Mouse (Mus musculus) left cerebral cortex, adult 8-10 months (tissue): ENCODE results near the gene Fam117b. TPM values are rescaled to one million over a fixed set of nuclear protein-coding genes. Genes with fewer than 3 reads are reported as not detected.

Experiments used
- DNase-seq, 2 experiments: peaks; one replicate each; pipeline ENCODE4 v3.0.0; 2022; ENCODE audit warnings: low spot score in 2 of 2
- total RNA-seq, 4 experiments: library from RNA; stranded (reverse); gene quantifications; 2 replicates each; pipeline ENCODE4 v1.2.4; 2022

The Fam117b gene
- total RNA-seq, 4 experiments from 2014 or later: 54.9 to 60.2 (median 57.9) TPM

DNA sequence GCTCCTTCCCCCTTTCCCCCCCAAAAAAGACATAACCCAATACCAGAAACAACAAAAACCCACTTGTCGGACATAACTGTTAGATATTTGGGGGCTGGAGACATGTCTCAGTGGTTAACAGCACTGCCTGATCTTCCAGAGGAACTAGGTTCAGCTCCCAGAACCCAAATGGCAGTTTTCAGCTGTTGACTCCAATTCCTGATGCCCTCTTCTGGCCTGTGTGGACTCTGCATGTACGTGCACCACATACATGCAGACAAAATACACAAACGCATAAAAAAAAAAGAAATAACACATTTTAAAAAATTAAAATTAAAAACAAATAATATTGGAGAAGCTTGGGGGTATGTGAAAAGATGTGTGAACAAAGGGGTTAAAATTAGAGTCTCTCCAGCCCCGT is 54.5 kb downstream of the Fam117b start:
- DNase-seq: no peak

DNA sequence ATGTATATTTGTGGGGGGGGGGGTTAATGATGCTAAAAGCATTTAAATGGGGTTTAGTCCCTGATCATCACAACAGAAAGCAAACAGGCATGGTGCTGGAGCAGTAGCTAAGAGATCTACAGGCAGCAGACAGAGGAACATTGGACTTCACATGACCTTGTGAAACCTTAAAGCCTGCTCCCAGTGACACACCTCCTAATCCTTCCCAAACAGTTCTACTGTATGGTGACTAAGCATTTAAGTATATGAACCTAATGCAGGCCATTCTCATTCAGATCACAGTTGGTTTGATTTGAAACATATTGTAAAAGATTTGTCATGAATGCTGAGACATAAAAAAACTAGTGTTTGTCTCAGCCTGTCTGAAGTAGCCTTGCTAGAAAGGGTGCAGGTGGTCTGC is 73.8 kb downstream of the Fam117b start:
- no peak for DNase-seq

DNA sequence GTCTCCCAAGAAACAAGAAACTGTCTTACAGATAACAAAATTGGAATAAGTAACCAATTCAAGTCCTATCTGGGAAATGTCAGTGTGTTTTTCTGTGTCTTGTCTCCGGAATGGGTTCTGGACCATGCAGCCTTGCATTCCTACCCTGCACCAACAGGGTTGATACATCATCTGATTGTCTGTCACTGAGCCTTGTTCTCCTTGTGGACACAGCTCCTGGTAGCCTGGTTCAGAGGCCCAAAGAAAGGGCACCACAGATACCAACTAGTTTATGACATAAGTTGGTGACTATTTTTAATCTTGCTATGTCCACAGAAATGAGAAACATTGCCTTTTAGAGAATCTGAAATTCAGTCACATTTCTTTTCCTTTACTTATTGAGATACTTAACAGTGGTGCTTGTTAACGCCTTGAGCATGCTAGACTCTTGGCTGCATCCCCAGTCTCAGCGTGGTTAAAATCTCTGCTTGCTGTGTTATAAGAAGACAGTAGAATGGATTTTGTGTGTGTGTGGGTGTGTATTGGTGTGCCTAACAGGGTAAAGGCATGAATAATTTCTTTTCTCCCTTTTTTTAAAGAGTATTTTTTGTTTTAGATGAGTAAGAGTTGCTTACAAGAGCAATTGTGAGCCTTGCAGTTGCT is 74.7 kb downstream of the Fam117b start:
- peak in 1 of 2 experiments; percentile 72 for DNase-seq

DNA sequence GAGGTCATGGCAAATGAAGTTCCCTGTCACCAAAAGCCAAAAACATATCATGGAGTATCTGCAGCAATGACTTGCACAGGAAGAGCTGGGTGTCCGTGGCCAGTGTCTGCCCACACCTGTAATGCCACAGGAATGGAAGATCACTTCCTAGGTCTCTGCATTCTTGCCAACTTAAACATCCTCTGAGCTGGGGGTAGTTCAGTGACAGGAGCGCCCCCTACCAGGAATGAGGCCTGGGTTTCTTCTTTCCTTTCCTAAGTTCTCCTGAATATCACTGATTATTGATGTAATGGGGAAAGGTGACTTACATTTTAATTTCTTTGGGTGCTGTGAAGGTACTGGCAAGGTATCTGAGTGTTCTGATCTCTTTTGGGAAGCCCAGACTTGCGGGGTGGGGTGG is 82.8 kb downstream of the Fam117b start:
- no peak for DNase-seq

DNA sequence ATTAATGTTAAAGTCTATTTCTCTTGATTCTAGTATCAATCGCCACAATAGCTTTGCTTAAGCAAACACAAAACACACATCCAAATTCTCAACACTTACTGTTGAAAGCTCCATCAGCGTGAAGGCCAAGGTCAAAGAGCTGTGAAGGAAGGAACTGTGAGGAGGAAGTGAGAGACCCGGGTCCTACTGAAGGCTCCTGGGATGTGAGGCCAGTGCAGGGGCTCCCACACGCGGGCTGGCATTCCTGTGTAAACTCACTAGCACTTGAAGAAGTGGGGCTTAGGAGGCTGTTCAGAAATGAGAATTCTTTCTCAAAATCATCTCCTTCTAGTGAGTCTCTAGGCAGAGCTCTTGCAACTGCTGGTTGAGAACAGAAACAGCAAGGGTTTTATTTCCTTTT is 84.5 kb downstream of the Fam117b start:
- DNase-seq: no peak

DNA sequence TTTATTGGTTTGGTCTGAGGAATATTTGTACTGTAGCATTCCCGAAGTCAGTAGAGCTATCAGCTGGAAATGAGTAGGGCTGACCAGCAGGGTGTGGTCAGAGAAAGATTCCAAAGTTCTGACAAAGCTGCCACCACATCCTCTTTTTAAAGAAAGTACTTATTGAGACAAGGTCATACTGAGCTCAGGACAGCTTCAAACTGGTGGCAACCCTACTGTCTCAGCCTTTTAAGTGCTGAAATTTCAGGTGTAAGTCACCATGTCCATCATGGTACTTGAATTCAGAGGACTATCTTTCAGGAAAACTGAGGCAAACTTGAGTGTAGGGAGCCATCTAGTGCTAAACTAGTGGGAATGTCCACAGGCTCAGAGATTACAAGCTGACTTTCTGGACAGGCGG is 87.5 kb downstream of the Fam117b start:
- no peak for DNase-seq

DNA sequence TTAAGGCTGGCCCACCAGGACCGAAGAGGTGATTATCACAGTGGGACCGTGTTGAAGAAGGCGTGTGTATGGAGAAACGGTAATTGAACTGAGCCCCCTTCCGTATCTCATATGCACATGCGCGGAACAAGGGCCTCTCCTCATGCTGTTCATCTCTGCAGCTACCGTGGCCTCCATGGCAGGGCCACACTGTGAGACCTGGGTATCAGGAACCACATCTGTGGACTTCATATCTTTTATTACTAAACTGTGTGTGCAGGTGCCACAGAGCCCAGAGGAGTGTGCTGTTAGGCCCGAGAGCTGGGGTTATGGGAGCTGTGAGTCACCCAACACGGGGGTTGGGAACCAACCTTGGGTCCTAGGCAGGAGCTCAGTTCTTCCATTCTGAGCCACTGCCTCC is 94.5 kb downstream of the Fam117b start:
- no peak for DNase-seq

DNA sequence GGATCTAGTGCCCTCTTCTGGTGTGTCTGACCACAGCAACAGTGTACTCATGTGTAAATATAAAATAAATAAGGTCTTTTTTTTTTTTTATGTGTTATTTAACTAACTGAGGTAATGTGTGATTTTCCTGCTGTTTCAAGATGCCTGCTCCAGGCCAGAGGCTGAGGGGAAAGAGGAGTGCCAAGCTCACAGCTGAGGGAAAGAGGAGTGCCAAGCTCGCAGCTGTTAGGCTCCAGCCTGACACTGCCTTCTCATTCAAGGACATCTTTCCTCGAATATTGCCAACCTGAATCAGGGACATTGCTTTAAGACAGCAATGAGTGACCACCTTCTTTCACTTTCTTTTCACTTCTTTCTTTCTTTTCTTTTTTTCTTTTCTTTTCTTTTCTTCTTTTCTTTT is 95.9 kb downstream of the Fam117b start:
- no peak for DNase-seq

DNA sequence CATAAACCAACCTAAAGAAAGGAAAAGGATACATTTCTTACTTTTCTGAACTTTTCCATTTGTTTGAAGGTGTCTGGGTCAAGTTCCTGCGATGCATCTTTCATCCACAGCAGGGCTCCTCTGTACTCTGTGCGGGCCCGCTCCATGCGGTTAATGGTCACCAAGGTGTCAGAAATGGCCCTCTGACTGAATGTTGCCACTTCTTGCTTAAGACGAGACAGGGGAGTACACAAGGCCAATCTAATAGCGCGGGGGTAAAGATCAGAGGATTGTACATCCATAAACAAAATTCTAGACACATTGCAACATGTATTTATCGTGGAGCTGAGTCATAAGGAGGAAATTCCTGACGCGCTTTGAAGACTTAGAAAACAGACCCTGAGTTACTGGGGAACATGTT is 101.0 kb downstream of the Fam117b start:
- DNase-seq: no peak

DNA sequence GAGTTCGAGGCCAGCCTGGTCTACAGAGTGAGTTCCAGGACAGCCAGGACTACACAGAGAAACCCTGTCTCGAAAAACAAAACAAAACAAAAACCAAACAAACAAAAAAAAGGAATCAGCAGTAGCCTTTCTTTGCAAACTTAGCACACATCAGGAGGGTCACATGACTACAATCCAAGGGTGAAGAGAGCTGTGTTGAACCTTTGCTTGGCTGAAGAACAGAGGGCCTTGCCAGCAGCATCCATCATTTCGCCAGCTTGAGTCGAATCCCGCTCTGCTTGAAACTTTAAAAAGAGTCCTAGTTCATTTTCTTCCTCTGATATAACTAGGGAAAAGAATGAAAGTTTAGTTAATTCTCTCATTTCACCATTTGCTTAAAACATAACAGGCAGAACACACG is 102.7 kb downstream of the Fam117b start:
- DNase-seq: no peak

DNA sequence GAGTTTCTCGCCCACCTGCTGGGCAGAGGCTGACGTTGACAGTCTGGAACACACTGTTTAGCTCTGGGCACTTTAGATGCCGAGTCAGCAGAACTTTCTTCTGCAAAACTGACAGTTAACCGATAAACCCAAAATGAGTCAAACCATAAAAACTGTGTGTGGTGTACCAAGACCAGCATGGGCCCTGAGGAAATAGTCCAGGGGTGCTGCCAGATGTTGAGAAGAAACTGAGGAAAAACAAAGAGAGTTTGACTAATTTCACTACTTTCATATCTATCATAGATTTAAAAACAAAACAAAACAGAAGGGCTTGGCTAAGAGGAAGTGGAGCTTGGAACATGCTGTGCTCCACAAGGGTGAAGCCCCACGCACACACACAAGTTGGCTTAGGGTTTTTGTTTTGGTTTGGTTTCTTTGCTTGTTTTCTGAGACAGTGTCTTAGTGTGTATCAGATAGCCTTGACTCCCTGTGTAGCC is 103.4 kb downstream of the Fam117b start:
- DNase-seq: no peak

DNA sequence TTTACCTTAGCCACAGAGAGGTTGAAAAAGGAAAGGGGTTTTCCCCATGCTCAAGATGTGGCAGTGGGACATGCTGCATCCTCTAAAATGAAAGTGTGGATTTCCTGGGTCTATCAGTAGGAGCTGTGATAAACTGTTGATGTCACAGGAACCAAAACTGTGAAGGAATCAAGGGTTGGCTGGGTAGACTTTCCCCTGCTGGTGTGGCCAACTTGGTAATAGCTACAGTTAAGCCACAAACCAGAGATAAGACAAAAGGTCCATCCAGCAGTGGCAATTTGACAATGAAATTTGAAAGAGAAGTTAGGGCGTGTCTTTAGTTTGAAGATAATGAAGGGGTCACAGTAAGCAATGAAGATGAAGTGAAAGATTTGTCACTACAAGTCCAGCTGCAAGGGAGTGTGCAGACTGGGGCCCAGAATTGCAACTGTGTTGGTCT is 104.2 kb downstream of the Fam117b start:
- DNase-seq: no peak

Other genes starting within 250 kb of the Fam117b start
- 100 to 1,000 TPM; 108 to 122 (median 115) TPM for gene Sumo1, start 242.2 kb upstream of the Fam117b start, total RNA-seq
- gene Nop58, start 228.0 kb upstream of the Fam117b start, total RNA-seq: 10 to 100 TPM; 54.5 to 67.6 (median 58.9) TPM
- gene Bmpr2, start 149.6 kb upstream of the Fam117b start, total RNA-seq: 10 to 100 TPM; 82.8 to 99.5 (median 90.6) TPM
- 10 to 100 TPM; 34.5 to 40.8 (median 37.5) TPM for gene Ica1l, start 130.2 kb downstream of the Fam117b start, total RNA-seq
- gene Carf, start 185.2 kb downstream of the Fam117b start, total RNA-seq: 10 to 100 TPM; 22.7 to 30.4 (median 27.3) TPM
- gene Wdr12, start 185.6 kb downstream of the Fam117b start, total RNA-seq: 10 to 100 TPM; 31.5 to 34.9 (median 32.4) TPM